Mouse (Mus musculus): ENCODE data around the gene Adamtsl5. TPM values are rescaled to one million over a fixed set of nuclear protein-coding genes. Genes with fewer than 3 reads are reported as not detected.

Adamtsl5 gene
- polyA plus RNA-seq, 1 experiment from 2014 or later = 1.1 TPM

DNA sequence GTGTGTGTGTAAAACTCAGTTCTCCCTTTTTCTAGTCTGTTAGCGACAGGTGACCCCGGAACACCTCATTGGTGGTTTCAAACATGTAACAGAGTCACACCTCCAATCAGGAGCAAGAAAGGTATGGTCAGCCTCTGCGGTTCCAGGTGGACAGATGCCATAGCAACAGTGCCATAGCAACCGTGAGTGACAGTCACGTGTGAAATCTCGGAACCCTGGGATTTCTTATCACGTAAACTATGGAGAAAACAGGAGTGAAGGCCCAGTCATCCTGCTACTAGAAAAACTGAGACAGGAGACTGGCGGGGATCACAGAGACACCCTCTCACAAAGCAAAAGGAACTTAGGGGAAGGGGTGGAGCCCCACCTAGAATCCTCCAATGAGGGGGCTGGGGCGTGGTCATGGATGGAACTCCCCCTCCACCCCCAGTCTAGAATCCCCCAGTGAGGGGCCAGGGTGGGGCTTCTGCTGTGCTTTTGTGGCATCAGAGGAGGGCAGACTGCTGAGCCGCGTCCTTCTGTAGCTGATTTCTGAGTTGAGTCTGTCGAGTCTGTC lies 23.3 kb upstream of the Adamtsl5 start:
- ATAC-seq (ENCODE audit: low FRiP score, low read depth) = peak; percentile 68; the same call in 1 of the 2 replicates
- no peaks in the 10 kb centered on the region for H3K36me3 ChIP-seq
- H3K27ac ChIP-seq = no peak overlapping the region
- no peaks in the 10 kb centered on the region for H3K9me3 ChIP-seq
- no peak overlapping the region for H3K4me3 ChIP-seq
- H3K4me1 ChIP-seq = 0 out of 2 replicates have a peak, but pooled peaks cover 11% of the 10 kb centered on the region
- no peak overlapping the region for H3K9ac ChIP-seq
- H3K27me3 ChIP-seq (replicated peaks) = peaks cover 4% of the 10 kb centered on the region; the same call in 1 of the 2 replicates
- WGBS = 3% methylated on average over 12 of the region's 12 CpGs
- H3K4me2 ChIP-seq (replicated peaks) = peak overlapping the region; percentile 35; the same call in 1 of the 2 replicates

GRCm38 (mm10) chr10:80369995-80370747 lies 22.0 kb upstream of the Adamtsl5 start:
- Histone ChIP-seq H3K4me2 (replicated peaks) (no peak overlapping the region), H3K4me3 (no peak overlapping the region), H3K9me3 (no peaks in the 10 kb centered on the region), H3K9ac (no peak overlapping the region), H3K36me3 (no peaks in the 10 kb centered on the region), H3K27ac (no peak overlapping the region), H3K27me3 (replicated peaks) (peaks cover 4% of the 10 kb centered on the region; the same call in 1 of the 2 replicates), H3K4me1 (0 out of 2 replicates have a peak, but pooled peaks cover 11% of the 10 kb centered on the region)
- ATAC-seq (ENCODE audit: low FRiP score, low read depth) = no peak
- WGBS = 80% methylated on average over 21 of the region's 21 CpGs

- Histone ChIP-seq H3K27me3 (replicated peaks) (peaks cover 15% of the 10 kb centered on the region; the same call in 1 of the 2 replicates), H3K9ac (no peak overlapping the region), H3K27ac (no peak overlapping the region), H3K36me3 (no peaks in the 10 kb centered on the region), H3K4me2 (replicated peaks) (no peak overlapping the region), H3K4me3 (no peak overlapping the region), H3K9me3 (no peaks in the 10 kb centered on the region), H3K4me1 (0 out of 2 replicates have a peak, but pooled peaks cover 11% of the 10 kb centered on the region)
- ATAC-seq (ENCODE audit: low FRiP score, low read depth) = no peak
- 92% methylated on average over 6 of the region's 6 CpGs for WGBS
These were observed 20.2 kb upstream of the Adamtsl5 start for GRCm38 (mm10) chr10:80368392-80368791.

GRCm38 (mm10) chr10:80367954-80368353 lies 19.7 kb upstream of the Adamtsl5 start:
- Histone ChIP-seq H3K4me1 (0 out of 2 replicates have a peak, but pooled peaks cover 11% of the 10 kb centered on the region), H3K9me3 (no peaks in the 10 kb centered on the region), H3K4me3 (no peak overlapping the region), H3K36me3 (no peaks in the 10 kb centered on the region), H3K9ac (no peak overlapping the region), H3K4me2 (replicated peaks) (no peak overlapping the region), H3K27me3 (replicated peaks) (peaks cover 16% of the 10 kb centered on the region), H3K27ac (no peak overlapping the region)
- ATAC-seq (ENCODE audit: low FRiP score, low read depth) = no peak
- 59% methylated on average over 5 of the region's 5 CpGs for WGBS

DNA sequence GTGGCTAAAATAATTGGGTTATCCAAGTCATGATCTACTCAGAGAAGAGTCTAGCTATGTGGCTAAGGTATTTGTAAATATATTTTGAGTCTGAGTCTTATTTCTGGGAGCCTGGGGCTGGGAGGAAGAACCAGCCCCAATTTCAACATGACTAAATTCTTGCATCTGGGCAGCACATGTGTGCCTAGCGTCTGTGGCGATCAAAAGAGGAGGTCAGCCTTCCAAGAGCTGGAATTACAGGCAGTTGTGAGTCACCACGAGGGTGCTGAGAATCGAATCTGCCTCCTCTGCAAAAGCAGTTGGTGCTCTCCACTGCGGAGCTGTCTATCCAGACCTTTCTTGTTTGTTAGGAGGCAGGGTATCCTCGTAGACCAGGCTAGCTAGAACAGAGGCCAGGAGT lies 17.5 kb upstream of the Adamtsl5 start:
- Histone ChIP-seq H3K9me3 (0 out of 2 replicates have a peak, but pooled peaks cover 8% of the 10 kb centered on the region), H3K4me2 (replicated peaks) (no peak overlapping the region), H3K4me3 (no peak overlapping the region), H3K27ac (no peak overlapping the region), H3K27me3 (replicated peaks) (peaks cover 22% of the 10 kb centered on the region), H3K4me1 (no peaks in the 10 kb centered on the region), H3K9ac (no peak overlapping the region), H3K36me3 (no peaks in the 10 kb centered on the region)
- ATAC-seq (ENCODE audit: low FRiP score, low read depth) = no peak
- WGBS = 67% methylated on average over 6 of the region's 6 CpGs

DNA sequence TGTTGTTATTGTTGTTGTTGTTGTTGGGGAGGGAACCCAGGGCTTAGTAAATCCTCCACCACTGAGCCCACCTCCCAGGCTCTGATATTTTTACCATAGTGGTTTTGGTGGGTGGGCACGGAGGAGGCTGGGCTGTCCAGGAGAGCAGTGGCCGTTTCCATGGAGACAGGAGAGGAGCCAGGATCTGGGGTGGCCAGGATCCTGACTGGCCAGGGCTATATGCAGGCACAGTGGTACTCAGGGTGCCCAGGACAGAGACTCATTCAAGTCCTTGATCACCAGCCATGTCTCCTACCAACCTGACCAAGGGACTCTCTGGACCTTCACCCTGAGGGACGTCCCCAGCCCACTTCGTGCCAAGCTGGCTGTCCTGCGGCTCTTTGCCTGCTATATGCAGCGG lies 15.5 kb upstream of the Adamtsl5 start:
- H3K9me3 ChIP-seq = 0 out of 2 replicates have a peak, but pooled peaks cover 8% of the 10 kb centered on the region
- 41% methylated on average over 6 of the region's 6 CpGs for WGBS
- no peaks in the 10 kb centered on the region for H3K4me1 ChIP-seq
- no peak overlapping the region for H3K27ac ChIP-seq
- no peak overlapping the region for H3K4me3 ChIP-seq
- no peaks in the 10 kb centered on the region for H3K36me3 ChIP-seq
- no peak for ATAC-seq (ENCODE audit: low FRiP score, low read depth)
- H3K27me3 ChIP-seq (replicated peaks) = peaks cover 42% of the 10 kb centered on the region
- H3K9ac ChIP-seq = no peak overlapping the region
- H3K4me2 ChIP-seq (replicated peaks) = no peak overlapping the region

DNA sequence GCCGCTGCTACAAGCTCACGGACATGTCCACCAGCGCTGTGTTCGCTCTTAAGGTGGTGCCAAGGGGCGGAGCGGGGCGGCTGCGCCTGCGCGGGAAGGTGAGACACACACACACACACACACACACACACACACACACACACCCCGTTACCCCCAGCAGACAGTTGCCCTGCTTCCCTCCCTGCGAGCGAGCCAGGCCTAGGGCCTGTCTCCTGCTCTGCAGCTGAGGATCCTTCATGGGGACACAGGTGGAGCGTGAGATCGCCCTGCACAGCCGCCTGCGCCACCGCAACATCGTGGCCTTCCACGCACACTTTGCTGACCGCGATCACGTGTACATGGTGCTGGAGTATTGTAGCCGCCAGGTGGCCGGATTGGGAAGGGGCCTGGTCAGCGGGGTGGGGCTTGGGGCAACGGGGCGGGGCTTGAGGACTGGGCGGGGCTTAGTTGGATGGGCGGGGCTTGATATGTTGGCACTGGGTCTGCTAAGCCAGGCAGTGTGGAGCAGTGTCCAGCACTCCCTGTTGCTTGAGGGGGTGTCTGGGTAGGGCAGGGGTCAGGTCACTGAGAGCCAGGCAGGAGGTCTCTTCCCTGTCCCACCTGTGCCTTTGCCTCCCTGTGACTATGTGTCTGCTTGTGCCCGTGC lies 9.9 kb upstream of the Adamtsl5 start:
- 7% methylated on average over 31 of the region's 31 CpGs for WGBS
- H3K4me3 ChIP-seq = peak overlapping the region; percentile 9; the same call in 1 of the 2 replicates
- H3K9me3 ChIP-seq = 0 out of 2 replicates have a peak, but pooled peaks cover 8% of the 10 kb centered on the region
- no peak for ATAC-seq (ENCODE audit: low FRiP score, low read depth)
- H3K36me3 ChIP-seq = no peaks in the 10 kb centered on the region
- H3K27ac ChIP-seq = no peak overlapping the region
- peak overlapping the region; percentile 46 for H3K4me2 ChIP-seq (replicated peaks)
- H3K9ac ChIP-seq = 0 out of 2 replicates have a peak overlapping the region, but pooled peaks have one; percentile 2
- H3K27me3 ChIP-seq (replicated peaks) = peaks cover 85% of the 10 kb centered on the region
- peaks cover 13% of the 10 kb centered on the region for H3K4me1 ChIP-seq

DNA sequence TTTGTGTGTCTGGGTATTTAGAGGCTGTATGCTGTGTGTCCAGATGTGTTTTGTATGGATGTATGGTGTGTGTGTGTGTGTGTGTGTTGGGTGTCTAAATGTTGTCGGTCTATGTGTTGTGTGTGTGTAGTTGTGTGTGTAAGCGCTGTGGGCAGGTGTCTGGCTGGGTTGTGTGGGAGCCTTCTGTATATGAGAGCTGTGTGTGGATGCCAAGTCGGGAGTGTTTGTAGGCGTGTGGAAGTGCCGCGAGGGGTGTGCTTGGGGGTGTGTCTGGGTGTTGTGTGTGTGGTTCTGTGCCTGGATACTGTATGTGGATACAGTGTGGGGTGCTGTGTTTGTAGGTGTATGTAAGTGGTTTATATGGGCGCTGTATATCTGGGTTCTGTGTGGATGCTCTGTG lies 9.1 kb upstream of the Adamtsl5 start:
- Histone ChIP-seq H3K4me3 (no peak overlapping the region), H3K4me2 (replicated peaks) (no peak overlapping the region)
- ATAC-seq (ENCODE audit: low FRiP score, low read depth) = no peak

GRCm38 (mm10) chr10:80356737-80357136 lies 8.5 kb upstream of the Adamtsl5 start:
- Histone ChIP-seq H3K4me3 (peak overlapping the region; percentile 21), H3K4me1 (peaks cover 13% of the 10 kb centered on the region), H3K4me2 (replicated peaks) (peak overlapping the region; percentile 51), H3K27ac (no peak overlapping the region), H3K9ac (0 out of 2 replicates have a peak overlapping the region, but pooled peaks have one; percentile 13), H3K9me3 (no peaks in the 10 kb centered on the region), H3K27me3 (replicated peaks) (peaks cover 94% of the 10 kb centered on the region), H3K36me3 (no peaks in the 10 kb centered on the region)
- 3% methylated on average over 34 of the region's 34 CpGs for WGBS
- no peak for ATAC-seq (ENCODE audit: low FRiP score, low read depth)

More for the DNA sequence above, 9.1 kb upstream of the Adamtsl5 start:
- Histone ChIP-seq H3K27me3 (replicated peaks) (peaks cover 88% of the 10 kb centered on the region), H3K4me1 (peaks cover 13% of the 10 kb centered on the region), H3K9me3 (0 out of 2 replicates have a peak, but pooled peaks cover 2% of the 10 kb centered on the region), H3K27ac (no peak overlapping the region), H3K36me3 (no peaks in the 10 kb centered on the region), H3K9ac (no peak overlapping the region)
- 36% methylated on average over 7 of the region's 7 CpGs for WGBS

- no peak for ATAC-seq (ENCODE audit: low FRiP score, low read depth)
- Histone ChIP-seq H3K4me2 (replicated peaks) (peak within 1 kb of the TSS; percentile 51), H3K27ac (no peak within 1 kb of the TSS), H3K9me3 (no peaks in the 10 kb centered on the region), H3K27me3 (replicated peaks) (peaks cover 96% of the 10 kb centered on the region), H3K4me1 (peaks cover 13% of the 10 kb centered on the region), H3K4me3 (peak within 1 kb of the TSS; percentile 21), H3K9ac (0 out of 2 replicates have a peak within 1 kb of the TSS, but pooled peaks have one; percentile 13), H3K36me3 (no peaks in the 10 kb centered on the region)
- WGBS = under 1% methylated on average over 52 of the region's 53 CpGs
These were observed 7.9 kb upstream of the Adamtsl5 start, which contains the start of gene Plk5 for GRCm38 (mm10) chr10:80356001-80356682. Plk5 (plus strand) TSS chr10:80356459.

GRCm38 (mm10) chr10:80355431-80355830 lies 7.2 kb upstream of the Adamtsl5 start:
- WGBS = 9% methylated on average over 9 of the region's 9 CpGs
- no peak for ATAC-seq (ENCODE audit: low FRiP score, low read depth)

More at GRCm38 (mm10) chr10:80355431-80355830, 7.2 kb upstream of the Adamtsl5 start:
- Histone ChIP-seq H3K27ac (no peak overlapping the region), H3K4me2 (replicated peaks) (no peak overlapping the region), H3K27me3 (replicated peaks) (peaks cover 96% of the 10 kb centered on the region), H3K4me3 (no peak overlapping the region), H3K9ac (no peak overlapping the region), H3K4me1 (peaks cover 13% of the 10 kb centered on the region), H3K9me3 (no peaks in the 10 kb centered on the region), H3K36me3 (no peaks in the 10 kb centered on the region)

Data from neural tube, embryonic 12.5 days (tissue).